Mouse (Mus musculus): Measurements from ENCODE around the gene Rdh1. TPM values are rescaled to one million over a fixed set of nuclear protein-coding genes. Genes with fewer than 3 reads are reported as not detected.

Rdh1 gene
- polyA plus RNA-seq, 2 experiments, result 0.11 TPM; not detected in 1

GRCm38 (mm10) chr10:127748847-127749612 lies 10.5 kb upstream of the Rdh1 start:
- peaks cover 39% of the 10 kb centered on the region for H3K36me3 ChIP-seq (ENCODE audit: control insufficient read depth, insufficient read depth, low read length)
- no peak overlapping the region for H3K27ac ChIP-seq (replicated peaks; ENCODE audit: low read depth, low read length)
- DNase-seq (ENCODE audit: low spot score) (no peak), ATAC-seq (ENCODE audit: low FRiP score, low read depth) (no peak)
- H3K27me3 ChIP-seq (ENCODE audit: control insufficient read depth, insufficient read depth, low read length), result no peaks in the 10 kb centered on the region
- H3K9ac ChIP-seq (ENCODE audit: low read depth, low read length, severe bottlenecking), result 0 out of 2 replicates have a peak overlapping the region, but pooled peaks have one; percentile 25
- no peak overlapping the region for H3K4me2 ChIP-seq (replicated peaks; ENCODE audit: low read depth, low read length, severe bottlenecking)
- H3K4me1 ChIP-seq (ENCODE audit: control insufficient read depth, insufficient read depth, low read length), result peaks cover 6% of the 10 kb centered on the region; the same call in 1 of the 2 replicates
- H3K4me3 ChIP-seq (replicated peaks; ENCODE audit: low read length), result no peak overlapping the region
- no peak for TF ChIP-seq POLR2A (IDR thresholded peaks at IDR 0.05; ENCODE audit: borderline replicate concordance, extremely low read depth, insufficient read depth, insufficient read length)
- no peaks in the 10 kb centered on the region for H3K9me3 ChIP-seq (ENCODE audit: control insufficient read depth, low read length)
- WGBS, result 12% methylated on average over 7 of the region's 8 CpGs

GRCm38 (mm10) chr10:127750136-127750777 lies 9.3 kb upstream of the Rdh1 start:
- Histone ChIP-seq H3K27ac (replicated peaks; ENCODE audit: low read depth, low read length) (no peak overlapping the region), H3K4me1 (ENCODE audit: control insufficient read depth, insufficient read depth, low read length) (peaks cover 6% of the 10 kb centered on the region; the same call in 1 of the 2 replicates), H3K36me3 (ENCODE audit: control insufficient read depth, insufficient read depth, low read length) (peaks cover 29% of the 10 kb centered on the region), H3K9ac (ENCODE audit: low read depth, low read length, severe bottlenecking) (no peak overlapping the region), H3K9me3 (ENCODE audit: control insufficient read depth, low read length) (no peaks in the 10 kb centered on the region), H3K4me2 (replicated peaks; ENCODE audit: low read depth, low read length, severe bottlenecking) (peak overlapping the region; percentile 25), H3K4me3 (replicated peaks; ENCODE audit: low read length) (no peak overlapping the region), H3K27me3 (ENCODE audit: control insufficient read depth, insufficient read depth, low read length) (no peaks in the 10 kb centered on the region)
- ATAC-seq (ENCODE audit: low FRiP score, low read depth) (no peak), DNase-seq (ENCODE audit: low spot score) (no peak)
- 55% methylated on average over 24 of the region's 24 CpGs for WGBS
- TF ChIP-seq POLR2A (IDR thresholded peaks at IDR 0.05; ENCODE audit: borderline replicate concordance, extremely low read depth, insufficient read depth, insufficient read length), result no peak

- WGBS, result 63% methylated on average over 8 of the region's 8 CpGs
These were observed 8.0 kb upstream of the Rdh1 start, which contains the start of gene Gpr182 for GRCm38 (mm10) chr10:127751548-127751947. TSS of gene Gpr182 (minus strand) at chr10:127751732.

GRCm38 (mm10) chr10:127754566-127755166 lies 4.9 kb upstream of the Rdh1 start:
- ATAC-seq (ENCODE audit: low FRiP score, low read depth) (no peak), DNase-seq (ENCODE audit: low spot score) (no peak)
- no peak overlapping the region for H3K4me2 ChIP-seq (replicated peaks; ENCODE audit: low read depth, low read length, severe bottlenecking)
- H3K9ac ChIP-seq (ENCODE audit: low read depth, low read length, severe bottlenecking), result no peak overlapping the region
- H3K36me3 ChIP-seq (ENCODE audit: control insufficient read depth, insufficient read depth, low read length), result no peaks in the 10 kb centered on the region
- no peak for TF ChIP-seq POLR2A (IDR thresholded peaks at IDR 0.05; ENCODE audit: borderline replicate concordance, extremely low read depth, insufficient read depth, insufficient read length)
- no peak overlapping the region for H3K27ac ChIP-seq (replicated peaks; ENCODE audit: low read depth, low read length)
- WGBS, result 67% methylated on average over 6 of the region's 6 CpGs
- H3K27me3 ChIP-seq (ENCODE audit: control insufficient read depth, insufficient read depth, low read length), result no peaks in the 10 kb centered on the region
- no peak overlapping the region for H3K4me3 ChIP-seq (replicated peaks; ENCODE audit: low read length)
- H3K9me3 ChIP-seq (ENCODE audit: control insufficient read depth, low read length), result no peaks in the 10 kb centered on the region
- H3K4me1 ChIP-seq (ENCODE audit: control insufficient read depth, insufficient read depth, low read length), result no peaks in the 10 kb centered on the region; the same call in 1 of the 2 replicates

More at GRCm38 (mm10) chr10:127751548-127751947, 8.0 kb upstream of the Rdh1 start, which contains the start of gene Gpr182:
- Histone ChIP-seq H3K27me3 (ENCODE audit: control insufficient read depth, insufficient read depth, low read length) (no peaks in the 10 kb centered on the region), H3K27ac (replicated peaks; ENCODE audit: low read depth, low read length) (no peak within 1 kb of the TSS), H3K36me3 (ENCODE audit: control insufficient read depth, insufficient read depth, low read length) (peaks cover 18% of the 10 kb centered on the region), H3K9ac (ENCODE audit: low read depth, low read length, severe bottlenecking) (no peak within 1 kb of the TSS), H3K4me2 (replicated peaks; ENCODE audit: low read depth, low read length, severe bottlenecking) (no peak within 1 kb of the TSS), H3K4me1 (ENCODE audit: control insufficient read depth, insufficient read depth, low read length) (peaks cover 6% of the 10 kb centered on the region; the same call in 1 of the 2 replicates), H3K4me3 (replicated peaks; ENCODE audit: low read length) (no peak within 1 kb of the TSS), H3K9me3 (ENCODE audit: control insufficient read depth, low read length) (no peaks in the 10 kb centered on the region)
- no peak for TF ChIP-seq POLR2A (IDR thresholded peaks at IDR 0.05; ENCODE audit: borderline replicate concordance, extremely low read depth, insufficient read depth, insufficient read length)
- DNase-seq (ENCODE audit: low spot score) (no peak), ATAC-seq (ENCODE audit: low FRiP score, low read depth) (no peak)

GRCm38 (mm10) chr10:127755246-127755645 lies 4.3 kb upstream of the Rdh1 start:
- Histone ChIP-seq H3K4me2 (replicated peaks; ENCODE audit: low read depth, low read length, severe bottlenecking) (no peak overlapping the region), H3K36me3 (ENCODE audit: control insufficient read depth, insufficient read depth, low read length) (no peaks in the 10 kb centered on the region), H3K27me3 (ENCODE audit: control insufficient read depth, insufficient read depth, low read length) (no peaks in the 10 kb centered on the region), H3K4me1 (ENCODE audit: control insufficient read depth, insufficient read depth, low read length) (no peaks in the 10 kb centered on the region; the same call in 1 of the 2 replicates), H3K9ac (ENCODE audit: low read depth, low read length, severe bottlenecking) (no peak overlapping the region), H3K27ac (replicated peaks; ENCODE audit: low read depth, low read length) (no peak overlapping the region), H3K9me3 (ENCODE audit: control insufficient read depth, low read length) (no peaks in the 10 kb centered on the region), H3K4me3 (replicated peaks; ENCODE audit: low read length) (no peak overlapping the region)
- ATAC-seq (ENCODE audit: low FRiP score, low read depth) (no peak), DNase-seq (ENCODE audit: low spot score) (no peak)
- 76% methylated on average over 3 of the region's 3 CpGs for WGBS
- no peak for TF ChIP-seq POLR2A (IDR thresholded peaks at IDR 0.05; ENCODE audit: borderline replicate concordance, extremely low read depth, insufficient read depth, insufficient read length)

Measured in limb, embryonic 14.5 days (tissue).